Mouse (Mus musculus): ENCODE data around the gene Osbpl10.

Gene Osbpl10

GRCm38 (mm10) chr9:115149011-115149756, 170.8 kb downstream of the Osbpl10 start:
- no peak for DNase-seq (ENCODE audit: extremely low read depth, low read depth, low spot score)

DNA sequence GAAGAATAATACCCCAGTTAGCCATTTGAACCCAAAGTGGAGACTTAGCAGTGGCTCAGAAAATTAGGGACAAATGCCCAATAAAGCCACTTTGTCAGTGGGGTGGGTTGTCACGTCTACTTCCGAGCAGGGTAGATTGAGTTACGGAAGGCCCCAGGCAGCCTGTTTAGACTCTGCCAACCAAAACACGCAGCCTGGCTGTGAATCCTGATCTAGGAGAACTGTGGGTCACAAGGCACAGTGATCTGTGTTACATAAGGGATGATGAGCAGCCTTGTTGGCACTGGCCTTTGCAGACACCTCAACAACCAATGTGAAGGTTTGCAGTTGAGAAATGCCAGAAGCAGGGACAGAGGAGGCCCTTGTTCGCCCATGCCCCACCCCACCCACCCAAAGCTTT, 183.2 kb downstream of the Osbpl10 start:
- peak; percentile 47 for DNase-seq (ENCODE audit: extremely low read depth, low read depth, low spot score)

GRCm38 (mm10) chr9:115163031-115163430, 184.7 kb downstream of the Osbpl10 start:
- DNase-seq (ENCODE audit: extremely low read depth, low read depth, low spot score), result no peak

GRCm38 (mm10) chr9:115163693-115164092, 185.3 kb downstream of the Osbpl10 start:
- DNase-seq (ENCODE audit: extremely low read depth, low read depth, low spot score), result no peak

DNA sequence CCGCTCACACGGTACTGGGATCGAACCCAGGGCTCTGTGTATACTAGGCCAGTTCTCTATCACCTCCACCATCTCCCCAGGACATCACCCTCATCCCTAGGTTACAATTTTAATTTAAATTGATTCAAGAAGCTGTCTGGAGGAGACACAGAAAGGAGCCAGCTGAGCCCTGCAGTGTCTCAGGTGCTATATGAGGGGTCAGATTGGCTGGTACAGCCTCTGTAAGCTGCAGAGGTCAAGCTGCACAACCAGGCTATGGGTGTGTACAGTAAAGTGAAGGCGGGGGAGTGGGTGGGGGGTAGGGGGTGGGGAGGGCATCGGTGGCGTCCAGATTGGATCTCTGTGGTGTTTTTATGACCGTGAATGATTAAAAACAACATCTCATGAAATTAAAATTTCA, 186.0 kb downstream of the Osbpl10 start:
- no peak for DNase-seq (ENCODE audit: extremely low read depth, low read depth, low spot score)

DNA sequence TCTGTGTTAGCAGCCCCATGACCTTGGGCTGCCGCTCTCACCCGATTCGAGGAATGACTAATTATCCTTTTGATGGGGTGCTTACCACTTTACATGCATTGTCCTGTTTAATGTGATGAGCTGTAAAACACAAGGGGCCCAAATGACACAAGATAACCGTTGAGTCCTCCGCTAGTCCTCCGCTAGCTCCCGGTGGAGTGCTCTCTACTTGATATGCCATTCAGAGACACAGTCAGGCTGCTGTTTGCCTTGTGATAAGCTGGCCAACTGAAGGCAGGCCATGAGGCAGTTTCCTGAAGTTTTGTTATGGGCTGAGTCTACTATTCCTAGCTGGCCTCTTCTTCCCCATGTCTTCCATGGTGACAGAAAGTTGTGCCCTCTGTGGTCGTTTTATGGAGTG, 187.6 kb downstream of the Osbpl10 start:
- DNase-seq (ENCODE audit: extremely low read depth, low read depth, low spot score), result no peak

GRCm38 (mm10) chr9:115169591-115169990, 191.2 kb downstream of the Osbpl10 start:
- no peak for DNase-seq (ENCODE audit: extremely low read depth, low read depth, low spot score)

GRCm38 (mm10) chr9:115172096-115172495, 193.7 kb downstream of the Osbpl10 start:
- DNase-seq (ENCODE audit: extremely low read depth, low read depth, low spot score), result no peak

GRCm38 (mm10) chr9:115179154-115179553, 200.8 kb downstream of the Osbpl10 start:
- no peak for DNase-seq (ENCODE audit: extremely low read depth, low read depth, low spot score)

GRCm38 (mm10) chr9:115179935-115180334, 201.6 kb downstream of the Osbpl10 start:
- DNase-seq (ENCODE audit: extremely low read depth, low read depth, low spot score), result no peak

DNA sequence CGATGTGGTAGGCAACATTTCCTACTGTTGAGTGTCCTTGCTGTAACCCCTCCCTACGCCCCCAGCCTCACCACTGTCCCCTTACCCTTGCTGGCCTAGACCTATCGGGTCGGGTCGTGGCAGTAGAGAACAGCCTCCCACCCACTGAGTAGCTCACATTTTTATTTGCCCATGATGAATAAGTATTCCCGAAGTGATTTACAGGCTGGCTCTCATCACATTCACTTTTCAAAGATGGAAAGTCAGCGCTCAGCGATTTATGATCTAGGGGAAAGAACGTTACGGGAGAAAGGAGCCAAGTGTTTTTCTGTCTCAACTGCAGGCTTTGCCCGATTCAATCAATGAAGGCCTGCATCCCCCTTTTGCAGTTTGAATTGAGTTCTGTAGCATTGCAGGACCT, 208.0 kb downstream of the Osbpl10 start:
- DNase-seq (ENCODE audit: extremely low read depth, low read depth, low spot score), result no peak

DNA sequence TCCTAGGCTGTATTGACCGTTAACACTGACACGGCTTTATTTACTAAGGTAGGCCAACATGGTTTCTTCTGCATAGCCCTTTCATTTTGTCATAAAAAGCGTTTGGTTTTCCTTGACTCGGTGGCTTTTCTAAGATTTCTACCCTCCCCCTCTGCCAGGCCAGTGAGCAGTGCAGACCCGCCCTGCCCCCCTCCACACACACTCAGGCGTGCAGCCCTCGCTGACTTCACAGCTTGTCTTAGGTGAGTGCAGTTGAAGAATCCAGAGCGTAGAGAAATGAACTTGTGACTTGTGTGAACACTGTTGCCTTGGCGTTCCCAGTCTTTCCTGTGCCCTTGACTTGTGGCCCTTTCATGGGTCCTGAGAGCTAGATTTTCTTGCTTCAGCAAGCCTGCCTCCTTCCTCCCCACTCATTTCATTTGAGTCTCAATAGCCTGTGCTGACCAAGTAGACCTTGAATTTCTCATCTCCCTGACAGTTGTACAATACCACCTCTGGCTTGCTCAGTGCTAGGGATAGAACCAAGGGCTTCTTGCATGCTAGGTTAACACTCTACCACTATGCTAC, 212.1 kb downstream of the Osbpl10 start:
- DNase-seq (ENCODE audit: extremely low read depth, low read depth, low spot score), result no peak

GRCm38 (mm10) chr9:115192890-115193289, 214.5 kb downstream of the Osbpl10 start:
- no peak for DNase-seq (ENCODE audit: extremely low read depth, low read depth, low spot score)

- DNase-seq (ENCODE audit: extremely low read depth, low read depth, low spot score), result peak; percentile 34
Measured at GRCm38 (mm10) chr9:115197082-115197481, 218.7 kb downstream of the Osbpl10 start.

GRCm38 (mm10) chr9:115200166-115200862, 221.9 kb downstream of the Osbpl10 start:
- no peak for DNase-seq (ENCODE audit: extremely low read depth, low read depth, low spot score)

- no peak for DNase-seq (ENCODE audit: extremely low read depth, low read depth, low spot score)
Measured at GRCm38 (mm10) chr9:115201264-115201663, 222.9 kb downstream of the Osbpl10 start.

DNA sequence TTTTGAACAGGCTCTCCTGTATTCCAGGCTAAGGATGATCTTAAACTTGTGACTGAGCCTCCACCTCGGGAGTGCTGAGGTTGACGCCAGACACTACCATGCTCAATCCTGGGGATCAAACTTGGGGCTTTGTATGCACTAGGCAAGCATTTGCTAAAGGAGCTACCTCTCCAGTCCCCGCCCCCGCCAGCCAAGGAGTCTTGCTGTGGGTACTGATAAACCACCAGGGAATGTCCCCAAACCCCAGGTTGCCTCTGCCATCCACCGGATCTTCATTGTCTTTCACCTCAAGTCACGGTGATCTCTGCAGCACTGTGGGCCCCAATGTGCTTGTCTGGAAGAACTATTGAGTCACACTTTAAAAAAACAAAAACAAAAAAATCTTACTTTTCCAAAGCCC, 224.8 kb downstream of the Osbpl10 start:
- no peak for DNase-seq (ENCODE audit: extremely low read depth, low read depth, low spot score)

- DNase-seq (ENCODE audit: extremely low read depth, low read depth, low spot score), result no peak
Measured at GRCm38 (mm10) chr9:115205491-115205890, 227.1 kb downstream of the Osbpl10 start.

GRCm38 (mm10) chr9:115206219-115206618, 227.8 kb downstream of the Osbpl10 start:
- DNase-seq (ENCODE audit: extremely low read depth, low read depth, low spot score), result no peak

DNA sequence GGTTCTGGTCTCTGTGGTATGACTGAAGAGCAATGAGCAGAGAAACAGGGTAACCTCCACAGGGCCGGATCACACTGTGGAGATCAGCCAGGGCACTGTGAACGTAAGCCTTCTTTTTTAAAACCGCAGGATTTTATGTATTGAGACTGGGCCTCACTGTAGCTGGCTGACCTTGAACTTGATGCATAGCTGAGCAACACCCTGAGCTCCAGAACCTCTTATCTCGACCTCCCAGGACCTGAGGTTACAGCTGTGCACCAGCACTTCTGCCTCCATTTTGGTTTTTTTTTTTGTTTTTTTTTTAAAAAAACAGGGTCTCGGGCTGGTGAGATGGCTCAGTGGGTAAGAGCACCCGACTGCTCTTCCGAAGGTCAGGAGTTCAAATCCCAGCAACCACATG, 231.4 kb downstream of the Osbpl10 start:
- DNase-seq (ENCODE audit: extremely low read depth, low read depth, low spot score), result no peak

GRCm38 (mm10) chr9:115210535-115210934, 232.2 kb downstream of the Osbpl10 start:
- DNase-seq (ENCODE audit: extremely low read depth, low read depth, low spot score), result no peak

GRCm38 (mm10) chr9:115213755-115214264, 235.4 kb downstream of the Osbpl10 start:
- no peak for DNase-seq (ENCODE audit: extremely low read depth, low read depth, low spot score)

All from fat pad, adult 2 months (tissue).